Mouse (Mus musculus): ENCODE measurements at regions not wholly inside any gene's neighbourhood (a gene's known extent, or its start where the extent isn't known, plus 50 kb on each side); places are given as distances from the start of the nearest gene placed in this dataset.

DNA sequence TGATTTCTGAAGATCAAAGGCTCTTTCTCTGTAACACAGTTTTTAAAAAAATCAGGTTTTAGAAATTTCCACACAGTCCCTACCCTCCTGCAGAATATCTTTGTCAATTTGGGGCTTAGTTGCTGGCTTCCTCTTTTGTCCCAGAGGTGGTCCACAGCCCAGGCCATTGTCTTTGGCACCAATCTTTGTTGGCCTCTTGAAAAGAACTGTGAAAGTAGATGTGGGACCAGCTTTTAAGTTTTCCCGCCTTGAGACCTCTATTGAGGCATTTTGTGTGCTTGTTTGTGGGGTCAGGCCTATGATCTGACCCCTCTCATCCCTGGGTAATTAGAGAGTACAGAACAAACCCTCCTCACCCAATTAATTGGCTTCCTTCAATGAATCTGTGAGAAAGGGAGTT lies 523.9 kb upstream of the Tnc start:
- no peak for ATAC-seq (ENCODE audit: low read depth)
- 17% methylated on average over 1 of the region's 1 CpGs for WGBS

DNA sequence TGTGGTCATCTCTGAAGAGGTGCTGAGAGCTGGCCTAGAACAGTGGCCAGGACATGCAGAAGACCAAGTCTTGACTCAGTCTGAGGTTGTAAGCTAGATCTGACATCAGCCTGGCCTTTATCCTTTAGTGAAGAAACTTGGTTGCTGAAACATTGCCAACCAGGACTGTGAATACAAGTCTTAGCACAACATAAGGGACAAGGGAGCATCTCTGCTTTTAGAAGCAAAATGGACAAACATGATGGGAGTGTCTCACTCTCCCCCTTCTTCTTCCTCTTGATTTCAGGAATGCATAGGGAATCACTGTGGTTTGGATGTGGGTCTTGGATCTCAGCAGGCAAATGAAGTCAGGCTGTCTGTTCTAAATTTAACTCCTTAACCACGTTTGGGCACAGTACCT lies 529.1 kb upstream of the Tnc start:
- ATAC-seq (ENCODE audit: low read depth): no peak
- H3K4me2 ChIP-seq (ENCODE audit: low read depth, low read length): no peak overlapping the region
- 43% methylated on average over 1 of the region's 1 CpGs for WGBS

More for the DNA sequence above, 523.9 kb upstream of the Tnc start:
- H3K9ac ChIP-seq (replicated peaks; ENCODE audit: low read depth, low read length): no peak overlapping the region
- no peaks in the 10 kb centered on the region for H3K27me3 ChIP-seq (ENCODE audit: control insufficient read depth, insufficient read depth, low read length)
- no peaks in the 10 kb centered on the region for H3K4me1 ChIP-seq (ENCODE audit: control insufficient read depth, insufficient read depth, low read length)
- no peak overlapping the region for H3K4me3 ChIP-seq (ENCODE audit: low read depth, low read length)
- no peak overlapping the region for H3K4me2 ChIP-seq (ENCODE audit: low read depth, low read length)
- no peak overlapping the region for H3K27ac ChIP-seq (ENCODE audit: low read depth, low read length)
- no peaks in the 10 kb centered on the region for H3K9me3 ChIP-seq (ENCODE audit: control insufficient read depth, low read length)
- H3K36me3 ChIP-seq (ENCODE audit: control insufficient read depth, insufficient read depth, low read length): no peaks in the 10 kb centered on the region

DNA sequence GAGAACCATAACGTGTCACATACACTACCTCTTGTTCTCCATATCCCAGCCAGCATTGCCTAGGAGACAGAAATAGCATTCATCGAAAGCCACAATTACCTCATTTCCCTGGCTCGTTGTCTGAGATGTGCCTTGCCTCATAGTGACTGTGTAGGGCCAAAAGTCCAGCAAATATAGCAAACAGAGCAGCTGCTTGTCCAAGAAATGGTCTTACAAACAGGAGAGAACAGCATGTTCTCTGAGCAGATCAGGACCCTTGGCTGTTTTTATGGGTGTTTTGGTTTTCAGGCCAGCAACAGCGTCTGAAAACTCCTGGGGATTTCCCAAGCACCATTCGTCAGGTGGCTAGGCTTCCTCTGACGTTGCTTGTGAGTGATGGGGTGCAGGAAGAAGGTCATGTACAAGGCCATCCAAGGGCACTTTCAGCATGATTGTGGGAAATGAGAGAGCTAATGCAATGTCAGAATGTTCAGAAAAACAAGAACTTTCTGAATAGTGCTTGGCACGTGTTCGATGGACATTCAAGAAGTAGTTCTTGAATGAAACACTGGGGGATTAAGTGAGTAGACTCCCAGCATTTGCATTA lies 528.9 kb upstream of the Pappa start:
- no peaks in the 10 kb centered on the region for H3K27me3 ChIP-seq (ENCODE audit: control insufficient read depth, insufficient read depth, low read length)
- H3K27ac ChIP-seq (ENCODE audit: low read depth, low read length): no peak overlapping the region
- 75% methylated on average over 8 of the region's 8 CpGs for WGBS
- H3K4me1 ChIP-seq (ENCODE audit: control insufficient read depth, insufficient read depth, low read length): no peaks in the 10 kb centered on the region
- H3K9ac ChIP-seq (replicated peaks; ENCODE audit: low read depth, low read length): no peak overlapping the region
- ATAC-seq (ENCODE audit: low read depth): no peak
- H3K4me3 ChIP-seq (ENCODE audit: low read depth, low read length): no peak overlapping the region
- no peaks in the 10 kb centered on the region for H3K36me3 ChIP-seq (ENCODE audit: control insufficient read depth, insufficient read depth, low read length)
- no peaks in the 10 kb centered on the region for H3K9me3 ChIP-seq (ENCODE audit: control insufficient read depth, low read length)
- no peak overlapping the region for H3K4me2 ChIP-seq (ENCODE audit: low read depth, low read length)

More for the DNA sequence above, 529.1 kb upstream of the Tnc start:
- H3K36me3 ChIP-seq (ENCODE audit: control insufficient read depth, insufficient read depth, low read length): no peaks in the 10 kb centered on the region
- no peaks in the 10 kb centered on the region for H3K27me3 ChIP-seq (ENCODE audit: control insufficient read depth, insufficient read depth, low read length)
- no peak overlapping the region for H3K4me3 ChIP-seq (ENCODE audit: low read depth, low read length)
- no peak overlapping the region for H3K9ac ChIP-seq (replicated peaks; ENCODE audit: low read depth, low read length)
- no peaks in the 10 kb centered on the region for H3K9me3 ChIP-seq (ENCODE audit: control insufficient read depth, low read length)
- H3K4me1 ChIP-seq (ENCODE audit: control insufficient read depth, insufficient read depth, low read length): no peaks in the 10 kb centered on the region
- H3K27ac ChIP-seq (ENCODE audit: low read depth, low read length): no peak overlapping the region

DNA sequence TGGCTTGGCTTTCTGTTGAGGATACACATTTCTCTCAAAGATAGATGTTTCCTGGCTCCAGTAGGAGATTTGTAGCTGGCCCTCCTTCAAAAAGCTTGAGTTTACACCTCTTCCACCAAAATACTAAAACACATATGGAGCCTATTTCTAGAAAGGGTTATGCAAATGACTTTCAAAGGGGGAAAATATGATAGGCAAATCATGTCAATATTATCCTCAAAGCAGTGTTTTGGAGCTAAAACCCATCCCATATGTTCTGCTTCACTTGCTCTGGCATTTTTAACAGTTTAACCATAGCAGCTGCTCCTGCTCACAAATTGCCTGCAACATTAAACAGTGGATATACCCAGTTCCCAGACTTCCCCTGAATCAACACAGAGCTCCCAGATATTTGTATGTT lies 525.5 kb upstream of the Pappa start:
- H3K9me3 ChIP-seq (ENCODE audit: control insufficient read depth, low read length): no peaks in the 10 kb centered on the region
- no peak for ATAC-seq (ENCODE audit: low read depth)
- no peak overlapping the region for H3K4me2 ChIP-seq (ENCODE audit: low read depth, low read length)
- H3K36me3 ChIP-seq (ENCODE audit: control insufficient read depth, insufficient read depth, low read length): no peaks in the 10 kb centered on the region
- H3K27me3 ChIP-seq (ENCODE audit: control insufficient read depth, insufficient read depth, low read length): no peaks in the 10 kb centered on the region
- H3K4me1 ChIP-seq (ENCODE audit: control insufficient read depth, insufficient read depth, low read length): no peaks in the 10 kb centered on the region
- no peak overlapping the region for H3K4me3 ChIP-seq (ENCODE audit: low read depth, low read length)
- H3K9ac ChIP-seq (replicated peaks; ENCODE audit: low read depth, low read length): no peak overlapping the region
- H3K27ac ChIP-seq (ENCODE audit: low read depth, low read length): no peak overlapping the region

DNA sequence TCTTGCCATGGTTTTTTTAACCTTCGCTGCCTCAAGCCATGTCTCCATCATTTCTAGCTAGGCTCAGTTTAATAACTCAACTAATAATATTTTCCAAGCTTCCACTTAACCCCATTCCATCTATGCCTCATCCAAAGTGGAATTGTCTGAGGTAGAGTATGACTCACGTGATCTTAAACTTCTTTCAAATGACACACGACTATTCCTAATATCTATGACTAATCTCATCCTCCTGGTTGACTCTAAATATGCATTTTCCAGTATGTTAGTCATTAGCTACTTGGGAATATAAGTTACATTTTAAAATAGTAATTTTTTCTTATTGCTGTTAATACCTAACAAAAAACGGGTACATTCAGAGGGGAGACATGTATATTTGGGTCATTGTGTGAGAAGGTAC lies 524.8 kb upstream of the Pappa start:
- no peak for ATAC-seq (ENCODE audit: low read depth)
- no peaks in the 10 kb centered on the region for H3K36me3 ChIP-seq (ENCODE audit: control insufficient read depth, insufficient read depth, low read length)
- H3K27ac ChIP-seq (ENCODE audit: low read depth, low read length): no peak overlapping the region
- H3K4me1 ChIP-seq (ENCODE audit: control insufficient read depth, insufficient read depth, low read length): no peaks in the 10 kb centered on the region
- H3K27me3 ChIP-seq (ENCODE audit: control insufficient read depth, insufficient read depth, low read length): no peaks in the 10 kb centered on the region
- H3K4me2 ChIP-seq (ENCODE audit: low read depth, low read length): no peak overlapping the region
- no peak overlapping the region for H3K9ac ChIP-seq (replicated peaks; ENCODE audit: low read depth, low read length)
- no peaks in the 10 kb centered on the region for H3K9me3 ChIP-seq (ENCODE audit: control insufficient read depth, low read length)
- H3K4me3 ChIP-seq (ENCODE audit: low read depth, low read length): no peak overlapping the region
- 89% methylated on average over 4 of the region's 4 CpGs for WGBS

DNA sequence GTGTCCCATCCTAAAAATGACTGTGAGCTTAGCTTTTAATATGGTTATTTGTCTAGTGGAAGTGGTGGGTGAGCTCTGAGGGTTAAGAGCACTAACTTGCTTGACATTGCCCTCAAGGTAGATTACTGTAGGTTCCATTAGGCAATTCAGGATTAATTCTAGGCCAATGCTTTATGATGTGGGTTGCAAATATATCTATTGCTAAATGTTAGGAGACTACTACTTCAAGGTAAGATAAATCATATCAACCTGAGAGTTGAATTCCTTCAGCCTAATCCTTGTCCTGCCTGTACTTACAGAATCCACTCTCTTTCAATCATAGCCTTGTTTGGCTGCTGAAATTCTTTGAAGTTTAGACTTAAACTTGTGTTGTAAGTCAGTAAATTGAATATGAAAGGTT lies 501.2 kb upstream of the Pappa start:
- Histone ChIP-seq H3K9ac (replicated peaks; ENCODE audit: low read depth, low read length) (no peak overlapping the region), H3K4me3 (ENCODE audit: low read depth, low read length) (no peak overlapping the region), H3K4me1 (ENCODE audit: control insufficient read depth, insufficient read depth, low read length) (no peaks in the 10 kb centered on the region), H3K27ac (ENCODE audit: low read depth, low read length) (no peak overlapping the region), H3K36me3 (ENCODE audit: control insufficient read depth, insufficient read depth, low read length) (no peaks in the 10 kb centered on the region), H3K4me2 (ENCODE audit: low read depth, low read length) (no peak overlapping the region), H3K9me3 (ENCODE audit: control insufficient read depth, low read length) (no peaks in the 10 kb centered on the region), H3K27me3 (ENCODE audit: control insufficient read depth, insufficient read depth, low read length) (no peaks in the 10 kb centered on the region)
- ATAC-seq (ENCODE audit: low read depth): no peak

DNA sequence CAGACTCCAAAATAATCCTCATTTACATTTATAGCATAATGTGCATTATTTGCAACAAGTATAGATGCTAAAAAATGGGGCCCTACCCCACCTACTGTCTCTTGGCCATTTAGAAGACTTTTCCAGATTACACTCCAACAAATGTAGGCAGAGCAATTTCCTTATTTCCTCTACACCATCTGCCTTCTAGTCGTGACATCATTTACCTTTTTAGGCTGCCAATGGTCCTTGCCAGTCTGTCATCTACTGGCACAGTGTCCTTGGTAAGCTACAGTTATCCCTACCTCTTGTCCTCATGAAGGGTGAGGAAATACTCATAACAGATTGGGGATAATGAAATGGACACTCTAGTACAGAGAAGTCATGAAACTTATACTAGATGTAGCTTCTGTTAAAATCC lies 491.8 kb upstream of the Pappa start:
- no peak for ATAC-seq (ENCODE audit: low read depth)
- no peak overlapping the region for H3K9ac ChIP-seq (replicated peaks; ENCODE audit: low read depth, low read length)
- 60% methylated on average over 1 of the region's 1 CpGs for WGBS
- no peak overlapping the region for H3K4me2 ChIP-seq (ENCODE audit: low read depth, low read length)
- no peaks in the 10 kb centered on the region for H3K4me1 ChIP-seq (ENCODE audit: control insufficient read depth, insufficient read depth, low read length)
- no peak overlapping the region for H3K27ac ChIP-seq (ENCODE audit: low read depth, low read length)
- H3K36me3 ChIP-seq (ENCODE audit: control insufficient read depth, insufficient read depth, low read length): no peaks in the 10 kb centered on the region
- H3K27me3 ChIP-seq (ENCODE audit: control insufficient read depth, insufficient read depth, low read length): no peaks in the 10 kb centered on the region
- H3K9me3 ChIP-seq (ENCODE audit: control insufficient read depth, low read length): no peaks in the 10 kb centered on the region
- no peak overlapping the region for H3K4me3 ChIP-seq (ENCODE audit: low read depth, low read length)

DNA sequence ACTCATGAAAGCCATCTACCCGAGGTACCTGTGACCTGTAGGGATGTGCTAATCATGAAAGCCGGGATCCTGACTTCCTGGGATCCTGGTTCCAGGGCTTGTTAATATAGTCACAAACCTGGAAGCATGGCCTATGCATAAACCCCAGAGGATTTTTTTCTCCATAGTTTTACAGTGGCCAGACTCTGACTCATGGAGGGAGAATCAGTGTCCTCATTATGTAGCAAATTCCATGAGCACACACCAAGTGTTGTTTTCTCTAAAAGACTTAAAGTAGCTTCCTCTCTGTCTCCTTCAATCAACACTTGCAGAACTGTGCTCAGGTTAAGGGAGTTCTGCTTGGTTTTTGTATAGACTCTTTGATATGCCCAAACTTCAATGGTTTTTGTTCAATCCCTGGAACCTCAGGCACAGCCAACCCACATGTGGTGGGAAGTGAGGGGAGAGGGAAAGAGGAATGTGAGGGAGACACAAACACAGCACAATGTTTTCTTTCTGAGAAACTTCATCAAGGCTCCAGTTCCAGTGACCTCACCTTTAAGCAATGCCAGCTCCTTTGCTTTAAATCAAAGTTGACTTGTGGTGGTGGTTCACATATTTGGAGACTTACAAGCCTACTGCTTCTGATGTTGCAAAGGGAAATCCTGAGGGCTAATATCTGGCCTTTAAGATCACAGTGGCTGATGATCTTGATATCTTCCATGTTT lies 488.6 kb upstream of the Pappa start:
- 85% methylated on average over 2 of the region's 2 CpGs for WGBS
- no peak for ATAC-seq (ENCODE audit: low read depth)

DNA sequence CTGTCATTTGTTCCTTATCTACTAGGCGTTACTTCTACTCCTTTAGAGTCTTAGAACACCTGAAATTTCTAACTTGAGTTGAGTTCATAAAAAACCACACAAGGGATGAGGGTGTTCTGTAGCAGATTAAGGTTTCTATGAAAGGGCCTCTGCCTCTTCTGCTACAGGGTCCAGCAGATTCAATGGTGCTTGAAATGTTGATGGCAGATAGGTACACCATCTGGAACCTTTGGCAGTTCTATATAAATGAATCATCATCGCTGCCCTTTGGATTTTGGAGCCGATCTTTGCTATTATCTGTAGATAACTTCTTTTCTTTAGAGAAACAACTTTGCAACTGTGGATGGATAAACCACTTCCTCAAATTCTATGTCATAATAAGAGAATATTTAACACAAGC lies 483.9 kb upstream of the Pappa start:
- no peaks in the 10 kb centered on the region for H3K4me1 ChIP-seq (ENCODE audit: control insufficient read depth, insufficient read depth, low read length)
- H3K9ac ChIP-seq (replicated peaks; ENCODE audit: low read depth, low read length): no peak overlapping the region
- H3K36me3 ChIP-seq (ENCODE audit: control insufficient read depth, insufficient read depth, low read length): no peaks in the 10 kb centered on the region
- H3K4me2 ChIP-seq (ENCODE audit: low read depth, low read length): no peak overlapping the region
- no peak overlapping the region for H3K4me3 ChIP-seq (ENCODE audit: low read depth, low read length)
- no peak overlapping the region for H3K27ac ChIP-seq (ENCODE audit: low read depth, low read length)
- WGBS: 85% methylated on average over 3 of the region's 3 CpGs
- no peaks in the 10 kb centered on the region for H3K9me3 ChIP-seq (ENCODE audit: control insufficient read depth, low read length)
- ATAC-seq (ENCODE audit: low read depth): no peak
- no peaks in the 10 kb centered on the region for H3K27me3 ChIP-seq (ENCODE audit: control insufficient read depth, insufficient read depth, low read length)

More for the DNA sequence above, 488.6 kb upstream of the Pappa start:
- Histone ChIP-seq H3K4me1 (ENCODE audit: control insufficient read depth, insufficient read depth, low read length) (no peaks in the 10 kb centered on the region), H3K9ac (replicated peaks; ENCODE audit: low read depth, low read length) (no peak overlapping the region), H3K27me3 (ENCODE audit: control insufficient read depth, insufficient read depth, low read length) (no peaks in the 10 kb centered on the region), H3K27ac (ENCODE audit: low read depth, low read length) (no peak overlapping the region), H3K36me3 (ENCODE audit: control insufficient read depth, insufficient read depth, low read length) (no peaks in the 10 kb centered on the region), H3K9me3 (ENCODE audit: control insufficient read depth, low read length) (no peaks in the 10 kb centered on the region), H3K4me2 (ENCODE audit: low read depth, low read length) (no peak overlapping the region), H3K4me3 (ENCODE audit: low read depth, low read length) (no peak overlapping the region)

All from neural tube, embryonic 14.5 days (tissue).